Mouse (Mus musculus) MEL (cell line): ENCODE measurements at regions not wholly inside any gene's neighbourhood (a gene's known extent, or its start where the extent isn't known, plus 50 kb on each side); places are given as distances from the start of the nearest gene placed in this dataset.

Experiments used
- DNase-seq: peaks from one replicate; pipeline ENCODE4 v3.0.0; 2011; ENCODE audit warnings: low read depth, low spot score
- H3K27ac ChIP-seq: 2 replicates; pipeline ENCODE4 v1.5.1; 2012; ENCODE audit warnings: low read depth, mild to moderate bottlenecking, control low read depth, low read length, moderate library complexity; ENCODE audit not compliant: control insufficient read depth
- H3K27me3 ChIP-seq, 2 experiments: fragments of 150-350 bp in 1 of 2; sonication (generic) in 1 of 2; 2 replicates each; pipeline ENCODE4 v1.6.1; 2012; ENCODE audit warnings: low read length in 2 of 2, mild to moderate bottlenecking in 2 of 2, improper control_type of control experiment in 1 of 2, moderate library complexity in 1 of 2; ENCODE audit not compliant: insufficient read depth in 2 of 2, control insufficient read depth in 1 of 2
- H3K36me3 ChIP-seq, 2 experiments: 2 replicates each; pipeline ENCODE4 v1.6.1; 2012 to 2014; ENCODE audit warnings: low read length in 2 of 2, improper control_type of control experiment in 1 of 2, inconsistent platforms in 1 of 2, mild to moderate bottlenecking in 1 of 2; ENCODE audit not compliant: insufficient read depth in 2 of 2, control insufficient read depth in 1 of 2
- H3K4me1 ChIP-seq, 2 experiments: fragments of 150-350 bp in 1 of 2; sonication (generic) in 1 of 2; 2 replicates each; pipeline ENCODE4 v1.6.1; 2012; ENCODE audit warnings: low read length in 2 of 2, improper control_type of control experiment in 1 of 2, mild to moderate bottlenecking in 1 of 2; ENCODE audit not compliant: insufficient read depth in 2 of 2, control insufficient read depth in 1 of 2
- H3K4me3 ChIP-seq, 2 experiments: fragments of 150-350 bp in 1 of 2; sonication (generic) in 1 of 2; 2 replicates each; pipeline ENCODE4 v1.5.1; 2012; ENCODE audit warnings: low read depth in 2 of 2, low read length in 2 of 2, mild to moderate bottlenecking in 2 of 2, moderate library complexity in 2 of 2, control low read depth in 1 of 2, improper control_type of control experiment in 1 of 2; ENCODE audit not compliant: control insufficient read depth in 1 of 2, insufficient read depth in 1 of 2
- H3K79me2 ChIP-seq: 2 replicates; pipeline ENCODE4 v1.6.1; 2012; ENCODE audit warnings: mild to moderate bottlenecking, low read length, moderate library complexity; ENCODE audit not compliant: control insufficient read depth, poor library complexity, insufficient read depth
- H3K9ac ChIP-seq: 2 replicates; pipeline ENCODE4 v1.6.1; 2012; ENCODE audit warnings: low read depth, mild to moderate bottlenecking, control low read depth, low read length, moderate library complexity; ENCODE audit not compliant: control insufficient read depth, poor library complexity, severe bottlenecking
- H3K9me3 ChIP-seq: fragments of 150-350 bp; sonication (generic); replicated peaks from 2 replicates; pipeline ENCODE4 v1.6.1; 2012; ENCODE audit warnings: mild to moderate bottlenecking, low read length, improper control_type of control experiment, moderate library complexity; ENCODE audit not compliant: insufficient read depth
- BHLHE40 ChIP-seq: IDR thresholded peaks from 2 replicates; pipeline ENCODE4 v1.6.1; 2012; ENCODE audit warnings: low read depth, mild to moderate bottlenecking, inconsistent platforms, low read length, improper control_type of control experiment, borderline replicate concordance
- CHD1 ChIP-seq: IDR thresholded peaks from 2 replicates; pipeline ENCODE4 v1.6.1; 2012; ENCODE audit warnings: low read depth, mild to moderate bottlenecking, inconsistent platforms, low read length, improper control_type of control experiment
- CHD2 ChIP-seq: IDR thresholded peaks from 2 replicates; pipeline ENCODE4 v1.6.1; 2011; ENCODE audit warnings: low read length, improper control_type of control experiment
- CTCF ChIP-seq, 3 experiments: IDR thresholded peaks in 2 of 3; conservative IDR thresholded peaks in 1 of 3; 2 replicates each; pipeline ENCODE4 v1.5.1; 2011 to 2012; ENCODE audit warnings: low read length in 3 of 3, low read depth in 2 of 3, mild to moderate bottlenecking in 2 of 3, improper control_type of control experiment in 1 of 3, inconsistent platforms in 1 of 3, mixed read lengths in 1 of 3, moderate library complexity in 1 of 3; ENCODE audit not compliant: control insufficient read depth in 1 of 3, insufficient read depth in 1 of 3, poor library complexity in 1 of 3, severe bottlenecking in 1 of 3
- E2F4 ChIP-seq: IDR thresholded peaks from 2 replicates; pipeline ENCODE4 v1.6.1; 2011; ENCODE audit warnings: low read depth, low read length, improper control_type of control experiment, borderline replicate concordance
- ETS1 ChIP-seq: IDR thresholded peaks from 2 replicates; pipeline ENCODE4 v1.6.1; 2012; ENCODE audit warnings: low read depth, mild to moderate bottlenecking, inconsistent platforms, low read length, improper control_type of control experiment, moderate library complexity
- GATA1 ChIP-seq: IDR thresholded peaks from 2 replicates; pipeline ENCODE4 v1.6.1; 2011; ENCODE audit warnings: low read depth, low read length, improper control_type of control experiment
- JUND ChIP-seq: IDR thresholded peaks from 2 replicates; pipeline ENCODE4 v1.6.1; 2011; ENCODE audit warnings: low read depth, mild to moderate bottlenecking, improper control_type of control experiment, low read length
- MAFK ChIP-seq: IDR thresholded peaks from 2 replicates; pipeline ENCODE4 v1.6.1; 2011; ENCODE audit warnings: low read depth, mild to moderate bottlenecking, low read length, improper control_type of control experiment, borderline replicate concordance
- MXI1 ChIP-seq: IDR thresholded peaks from 2 replicates; pipeline ENCODE4 v1.6.1; 2011; ENCODE audit warnings: mild to moderate bottlenecking, low read depth, low read length, improper control_type of control experiment
- MYB ChIP-seq: IDR thresholded peaks from 2 replicates; pipeline ENCODE4 v1.6.1; 2011; ENCODE audit warnings: mild to moderate bottlenecking, low read depth, low read length, improper control_type of control experiment
- NELFE ChIP-seq: IDR thresholded peaks from 2 replicates; pipeline ENCODE4 v1.6.1; 2011; ENCODE audit warnings: low read depth, low read length, improper control_type of control experiment
- POLR2AphosphoS2 ChIP-seq: IDR thresholded peaks from 2 replicates; pipeline ENCODE4 v1.6.1; 2011; ENCODE audit warnings: low read length, improper control_type of control experiment
- POLR2AphosphoS5 ChIP-seq: IDR thresholded peaks from 2 replicates; pipeline ENCODE4 v1.6.1; 2012; ENCODE audit warnings: low read depth, borderline replicate concordance, mild to moderate bottlenecking, inconsistent platforms, low read length, moderate library complexity, mixed read lengths
- RAD21 ChIP-seq: IDR thresholded peaks from 2 replicates; pipeline ENCODE4 v1.6.1; 2011; ENCODE audit warnings: mild to moderate bottlenecking, low read depth, low read length, improper control_type of control experiment
- RCOR1 ChIP-seq: IDR thresholded peaks from 2 replicates; pipeline ENCODE4 v1.6.1; 2012; ENCODE audit warnings: low read depth, mild to moderate bottlenecking, inconsistent platforms, low read length, improper control_type of control experiment
- TBP ChIP-seq: IDR thresholded peaks from 2 replicates; pipeline ENCODE4 v1.8.0; 2011; ENCODE audit warnings: low read depth, low read length, improper control_type of control experiment
- USF2 ChIP-seq, 2 experiments: IDR thresholded peaks; 2 replicates each; pipeline ENCODE4 v1.6.1; 2011 to 2012; ENCODE audit warnings: improper control_type of control experiment in 2 of 2, low read length in 2 of 2, borderline replicate concordance in 1 of 2, inconsistent platforms in 1 of 2, low read depth in 1 of 2, mild to moderate bottlenecking in 1 of 2; ENCODE audit not compliant: insufficient read depth in 1 of 2
- ZMIZ1 ChIP-seq: IDR thresholded peaks from 2 replicates; pipeline ENCODE4 v1.6.1; 2012; ENCODE audit warnings: low read depth, mild to moderate bottlenecking, inconsistent platforms, low read length, improper control_type of control experiment, moderate library complexity

DNA sequence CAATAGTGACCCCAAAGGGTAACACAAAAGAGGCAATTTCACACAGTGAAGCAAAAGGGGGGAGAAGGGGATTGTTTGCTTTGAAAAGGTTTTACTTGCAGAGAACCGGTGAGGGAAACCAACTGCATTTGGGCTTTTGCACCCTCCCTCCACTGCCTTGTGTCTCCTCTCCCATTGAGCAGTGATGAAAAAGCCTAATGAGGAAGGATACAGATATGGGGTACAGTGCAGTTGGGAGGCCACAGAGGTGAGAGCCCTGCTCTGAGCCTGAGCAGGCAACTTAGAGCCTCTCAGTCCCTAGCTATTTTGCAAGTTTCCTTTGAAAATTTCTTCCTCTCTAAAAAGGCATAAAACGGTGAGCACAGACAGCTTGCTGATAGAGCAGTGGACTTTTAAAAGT is 245.2 kb downstream of the Pdcd6ip start:
- Histone ChIP-seq H3K27me3 (no peaks in the 10 kb centered on the region), H3K79me2 (no peaks in the 10 kb centered on the region), H3K36me3 (no peaks in the 10 kb centered on the region), H3K9me3 (no peaks in the 10 kb centered on the region), H3K4me1 (no peaks in the 10 kb centered on the region), H3K27ac (no peak overlapping the region), H3K9ac (no peak overlapping the region), H3K4me3 (no peak overlapping the region)
- no peak for TF ChIP-seq JUND
- TF ChIP-seq CTCF (IDR thresholded peaks at IDR 0.05 in 2 of 3, conservative IDR thresholded peaks at IDR 0.05 in 1 of 3; ENCODE audit: control insufficient read depth in 1 of 3, insufficient read depth in 1 of 3, low read depth in 2 of 3, low read length in 3 of 3, poor library complexity in 1 of 3, severe bottlenecking in 1 of 3): no peak
- no peak for TF ChIP-seq CHD2
- no peak for TF ChIP-seq ETS1
- TF ChIP-seq ZMIZ1: no peak
- no peak for TF ChIP-seq MXI1
- TF ChIP-seq MYB: no peak
- no peak for TF ChIP-seq MAFK
- TF ChIP-seq GATA1: no peak
- no peak for TF ChIP-seq NELFE
- TF ChIP-seq RCOR1: no peak
- TF ChIP-seq CHD1: no peak
- no peak for TF ChIP-seq POLR2AphosphoS5
- no peak for TF ChIP-seq E2F4
- TF ChIP-seq USF2 (IDR thresholded peaks at IDR 0.05; ENCODE audit: borderline replicate concordance in 1 of 2, insufficient read depth in 1 of 2, low read depth in 1 of 2, low read length in 2 of 2): no peak
- no peak for TF ChIP-seq RAD21
- TF ChIP-seq BHLHE40: no peak
- no peak for TF ChIP-seq POLR2AphosphoS2
- no peak for TF ChIP-seq TBP
- no peak for DNase-seq

DNA sequence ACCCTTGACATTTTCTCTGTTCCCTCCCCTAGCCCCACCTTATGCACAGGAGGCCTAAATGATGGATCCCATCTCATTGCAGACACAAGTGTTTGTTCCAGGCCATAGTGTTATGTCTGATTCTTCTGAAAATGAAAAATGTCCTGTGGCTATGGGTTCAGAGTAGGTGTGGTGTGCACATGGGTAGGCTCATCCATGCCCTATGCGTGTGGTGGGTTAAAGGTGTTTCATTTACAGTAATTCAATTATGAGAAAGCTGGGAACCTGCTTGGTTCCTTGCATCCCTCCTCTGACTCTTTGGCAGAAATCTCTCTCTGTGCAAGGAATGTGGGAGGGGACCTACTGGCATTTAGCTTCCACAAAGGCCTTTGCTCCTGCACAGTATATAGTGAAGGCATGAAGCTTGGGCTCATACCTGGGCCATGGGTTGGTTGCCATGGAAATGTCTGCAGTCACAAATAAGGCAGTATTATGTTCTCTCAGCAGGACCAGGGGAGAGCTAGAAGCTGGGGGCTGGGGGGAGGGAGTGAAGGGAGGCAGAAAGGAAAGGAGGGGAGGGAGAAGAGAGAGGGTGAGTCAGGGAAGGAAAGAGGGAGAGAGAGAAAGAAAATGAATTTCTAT is 245.7 kb downstream of the Pdcd6ip start:
- H3K27ac ChIP-seq: no peak overlapping the region
- H3K9me3 ChIP-seq: no peaks in the 10 kb centered on the region
- no peak overlapping the region for H3K9ac ChIP-seq
- no peak for DNase-seq
- H3K27me3 ChIP-seq: no peaks in the 10 kb centered on the region
- H3K4me3 ChIP-seq: no peak overlapping the region
- no peak for TF ChIP-seq MAFK
- no peak for TF ChIP-seq NELFE
- H3K4me1 ChIP-seq: no peaks in the 10 kb centered on the region
- no peaks in the 10 kb centered on the region for H3K79me2 ChIP-seq
- no peaks in the 10 kb centered on the region for H3K36me3 ChIP-seq
